Mouse (Mus musculus): ENCODE results near the gene Slc41a2.

Gene Slc41a2

GRCm38 (mm10) chr10:83233967-83234366 lies 103.7 kb downstream of the Slc41a2 start:
- no peak for DNase-seq (ENCODE audit: low read depth, low spot score)

DNA sequence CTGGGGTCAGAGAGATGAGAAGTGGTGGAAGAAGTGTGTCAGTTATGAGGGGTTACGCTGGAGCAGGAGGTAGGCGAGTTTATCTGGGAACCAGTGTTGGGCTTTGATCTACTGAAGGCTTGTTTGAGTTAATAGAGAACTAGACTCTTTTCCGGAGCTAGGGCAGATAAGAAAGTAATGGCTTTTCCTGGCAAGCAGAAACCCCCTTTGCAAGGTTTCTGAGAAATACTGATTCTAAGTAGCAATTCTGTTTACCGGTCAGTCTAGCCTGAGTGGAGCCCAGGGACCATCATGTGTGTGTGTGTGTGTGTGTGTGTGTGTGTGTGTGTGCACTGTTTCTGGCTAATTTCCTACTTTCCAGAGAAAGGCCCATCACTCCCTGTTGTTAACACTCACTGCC lies 109.1 kb downstream of the Slc41a2 start:
- no peak for DNase-seq (ENCODE audit: low read depth, low spot score)

GRCm38 (mm10) chr10:83224999-83225398 lies 112.7 kb downstream of the Slc41a2 start:
- DNase-seq (ENCODE audit: low read depth, low spot score), result peak; percentile 67

DNA sequence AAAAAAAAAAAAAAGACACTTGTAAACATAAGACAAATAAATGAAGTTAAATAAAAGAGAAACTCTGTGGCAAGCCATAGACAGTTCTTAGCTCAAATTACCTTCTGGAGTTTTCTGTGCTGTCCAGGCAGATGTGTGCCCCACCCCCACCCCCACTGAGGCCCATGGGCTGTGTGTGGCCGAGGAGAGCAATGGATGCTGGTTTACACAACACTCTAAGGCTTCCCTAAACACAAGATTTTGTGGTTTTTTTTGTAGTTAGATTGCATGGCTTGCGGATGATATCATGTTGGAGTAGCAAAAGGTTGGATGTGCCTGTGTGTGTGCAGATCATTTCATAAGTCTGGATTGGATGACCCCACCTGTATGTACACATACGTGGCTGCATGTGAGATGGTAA lies 116.8 kb downstream of the Slc41a2 start:
- DNase-seq (ENCODE audit: low read depth, low spot score), result no peak

DNA sequence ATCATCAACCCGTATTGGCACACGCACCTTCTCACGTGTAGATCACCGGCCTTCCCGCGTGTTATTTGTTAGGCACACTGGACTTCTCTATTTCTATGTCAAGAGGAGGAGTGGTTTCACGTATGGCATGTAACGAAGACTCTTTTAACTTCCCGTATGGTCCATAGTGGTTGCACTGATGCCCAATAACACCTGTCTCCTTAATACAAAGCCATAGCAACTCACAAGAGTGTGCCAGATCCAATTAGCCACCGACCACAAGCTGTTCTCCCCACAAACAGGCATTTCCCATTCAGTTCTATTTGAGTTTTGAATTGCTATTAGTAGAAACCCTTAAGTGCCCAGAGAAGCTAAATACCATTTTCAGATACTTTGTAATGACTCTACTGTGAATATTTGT lies 117.5 kb downstream of the Slc41a2 start:
- no peak for DNase-seq (ENCODE audit: low read depth, low spot score)

DNA sequence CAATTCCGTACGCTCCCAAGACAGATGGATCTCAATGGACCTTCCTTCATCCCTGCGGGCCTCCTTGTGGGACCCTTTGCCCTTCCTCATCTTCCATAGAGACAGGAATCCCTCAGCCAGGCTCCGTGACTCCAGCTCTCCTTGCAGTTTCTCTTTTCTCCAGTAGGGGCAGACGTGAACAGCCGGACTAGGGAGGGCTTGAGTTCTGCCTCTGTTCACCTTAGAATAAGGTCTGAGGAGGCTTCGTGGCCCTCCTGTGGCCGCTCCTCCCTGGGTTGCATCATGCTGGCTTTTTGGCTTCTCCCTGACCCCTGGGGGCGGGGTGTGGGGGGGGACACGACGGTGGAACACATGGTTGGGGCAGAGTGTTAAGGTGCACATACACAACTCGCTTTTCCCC lies 118.0 kb downstream of the Slc41a2 start:
- DNase-seq (ENCODE audit: low read depth, low spot score), result peak; percentile 82

DNA sequence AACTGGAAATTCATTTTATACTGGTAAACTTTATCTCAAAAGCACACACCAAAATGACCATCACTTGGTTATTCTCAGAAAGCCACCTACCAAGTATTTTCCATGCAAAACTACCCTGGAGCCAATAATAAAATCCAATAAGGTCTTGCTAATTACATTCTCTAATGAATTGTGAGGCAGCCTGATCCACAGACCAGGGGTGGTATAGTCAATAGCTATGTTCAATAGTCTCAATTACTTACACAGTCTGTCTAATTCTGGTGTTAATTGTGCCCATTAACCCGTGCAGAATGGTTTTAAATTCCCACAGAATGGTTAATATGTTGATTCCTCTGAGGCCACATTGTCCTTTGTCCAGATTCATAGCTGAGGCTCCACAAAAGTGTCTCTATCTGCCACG lies 118.9 kb downstream of the Slc41a2 start:
- DNase-seq (ENCODE audit: low read depth, low spot score), result no peak

GRCm38 (mm10) chr10:83217256-83217655 lies 120.4 kb downstream of the Slc41a2 start:
- no peak for DNase-seq (ENCODE audit: low read depth, low spot score)

DNA sequence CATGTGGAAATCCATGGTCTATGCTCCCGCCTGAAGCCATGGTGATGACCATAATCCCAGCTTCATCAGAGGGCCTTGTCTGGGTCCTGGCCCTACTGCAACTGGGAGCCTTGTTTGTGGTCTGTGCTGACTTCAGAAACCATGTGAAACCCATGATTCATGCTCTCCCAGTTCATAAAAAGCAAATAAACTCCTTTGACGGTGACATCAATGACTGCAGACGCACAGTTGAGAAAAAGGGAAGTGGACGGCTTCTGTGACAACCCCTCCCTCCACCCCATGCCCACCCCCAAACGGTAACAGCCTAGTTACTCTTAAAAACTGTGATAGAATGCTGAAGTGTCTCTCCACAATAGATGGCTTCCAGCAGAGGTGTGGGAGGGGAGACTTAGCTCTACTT lies 122.1 kb downstream of the Slc41a2 start:
- DNase-seq (ENCODE audit: low read depth, low spot score), result no peak

DNA sequence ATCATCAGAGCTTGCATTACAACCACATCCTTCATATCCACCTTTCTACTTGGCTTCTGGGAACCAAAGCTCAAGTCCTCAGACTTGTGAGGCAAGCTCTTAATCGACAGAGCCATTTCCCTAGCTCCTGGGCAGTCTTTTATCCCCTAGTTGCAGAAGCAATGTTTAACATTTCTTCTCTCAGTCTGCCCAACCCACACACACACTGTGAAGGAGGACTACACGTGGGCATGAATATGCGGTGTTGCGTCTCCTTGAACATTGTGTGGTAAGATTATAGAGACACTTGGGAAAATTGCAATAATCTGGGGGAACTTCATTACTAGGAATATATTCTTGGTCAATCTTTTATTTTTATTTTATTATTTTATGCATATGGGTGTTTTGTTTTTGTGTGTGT lies 125.1 kb downstream of the Slc41a2 start:
- no peak for DNase-seq (ENCODE audit: low read depth, low spot score)

GRCm38 (mm10) chr10:83210968-83211583 lies 126.6 kb downstream of the Slc41a2 start:
- no peak for DNase-seq (ENCODE audit: low read depth, low spot score)

- no peak for DNase-seq (ENCODE audit: low read depth, low spot score)
These were observed 127.6 kb downstream of the Slc41a2 start for GRCm38 (mm10) chr10:83210122-83210521.

DNA sequence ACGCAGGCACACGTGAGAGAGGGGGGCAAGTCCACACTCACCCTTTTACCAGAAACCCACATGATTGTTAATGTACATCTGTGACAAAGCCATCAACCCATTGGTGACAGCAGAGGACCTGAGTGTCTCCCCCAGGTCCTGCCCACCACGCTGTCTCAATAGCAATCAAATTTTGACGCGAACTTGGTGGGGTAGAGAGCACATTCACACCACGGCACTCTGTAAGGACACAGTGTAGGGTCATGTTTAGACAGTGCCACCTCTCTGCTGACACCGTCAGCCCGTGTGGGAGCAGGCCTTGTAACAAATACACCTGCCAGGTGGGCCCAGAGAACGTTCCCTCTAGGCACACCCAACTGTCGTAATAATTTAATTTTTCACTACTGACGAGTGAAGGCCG lies 128.3 kb downstream of the Slc41a2 start:
- no peak for DNase-seq (ENCODE audit: low read depth, low spot score)

DNA sequence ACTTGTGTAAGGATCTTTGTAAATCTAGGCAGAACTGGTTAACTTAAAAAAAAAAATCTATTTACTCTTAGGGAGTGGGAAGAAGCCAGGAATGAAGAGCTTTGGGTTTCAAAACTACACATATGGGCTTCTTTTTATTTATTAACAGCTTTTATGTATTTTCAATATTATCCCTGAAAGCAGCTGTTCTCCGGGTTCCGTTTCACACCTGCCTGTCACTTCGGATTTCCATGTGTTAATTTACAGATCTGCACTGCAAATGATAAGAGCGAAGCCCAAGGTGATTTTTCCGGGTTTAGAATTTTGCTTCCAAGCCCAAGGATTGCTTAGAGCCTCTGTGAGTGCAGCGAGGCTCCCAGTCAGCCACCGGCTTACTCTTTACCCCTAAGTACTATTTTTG lies 129.2 kb downstream of the Slc41a2 start:
- no peak for DNase-seq (ENCODE audit: low read depth, low spot score)

- DNase-seq (ENCODE audit: low read depth, low spot score), result no peak
These were observed 134.6 kb downstream of the Slc41a2 start for GRCm38 (mm10) chr10:83202906-83203702.

DNA sequence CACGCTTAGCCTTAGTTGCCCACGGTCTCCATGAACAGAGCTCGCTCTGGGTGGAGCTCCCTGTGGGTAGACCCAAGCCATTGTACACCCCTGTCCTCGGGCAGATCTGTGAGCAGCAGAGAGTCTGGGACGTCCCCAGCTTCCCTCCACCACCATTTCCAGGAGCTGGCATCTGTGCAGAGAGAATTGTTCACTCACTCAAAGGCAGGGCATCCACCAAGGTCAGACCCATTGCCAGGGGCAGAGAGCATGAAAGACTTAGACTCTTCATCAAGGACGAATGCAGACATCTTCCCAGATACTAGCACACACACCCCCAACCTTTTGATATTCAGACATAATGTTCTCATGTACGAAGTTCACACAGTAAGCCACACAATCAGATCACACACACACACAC lies 136.2 kb downstream of the Slc41a2 start:
- DNase-seq (ENCODE audit: low read depth, low spot score), result no peak

DNA sequence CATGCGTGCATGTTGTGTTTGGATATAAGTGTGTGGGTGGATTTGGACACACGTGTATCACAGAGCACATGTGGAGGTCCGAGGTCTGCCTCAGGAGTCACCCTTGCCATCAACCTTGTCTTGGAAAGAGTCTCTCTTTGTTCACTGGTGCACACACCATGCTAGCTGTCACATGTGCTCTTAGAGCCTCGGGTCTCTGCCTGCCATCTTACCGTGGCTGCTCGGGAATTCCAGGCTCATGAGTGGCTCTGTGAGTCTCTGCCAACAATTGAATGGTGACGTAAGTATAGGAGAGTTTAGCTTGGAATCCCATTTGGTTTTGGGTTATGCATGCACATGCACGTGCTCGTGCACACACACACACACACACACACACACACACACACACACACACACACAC lies 138.4 kb downstream of the Slc41a2 start:
- no peak for DNase-seq (ENCODE audit: low read depth, low spot score)

DNA sequence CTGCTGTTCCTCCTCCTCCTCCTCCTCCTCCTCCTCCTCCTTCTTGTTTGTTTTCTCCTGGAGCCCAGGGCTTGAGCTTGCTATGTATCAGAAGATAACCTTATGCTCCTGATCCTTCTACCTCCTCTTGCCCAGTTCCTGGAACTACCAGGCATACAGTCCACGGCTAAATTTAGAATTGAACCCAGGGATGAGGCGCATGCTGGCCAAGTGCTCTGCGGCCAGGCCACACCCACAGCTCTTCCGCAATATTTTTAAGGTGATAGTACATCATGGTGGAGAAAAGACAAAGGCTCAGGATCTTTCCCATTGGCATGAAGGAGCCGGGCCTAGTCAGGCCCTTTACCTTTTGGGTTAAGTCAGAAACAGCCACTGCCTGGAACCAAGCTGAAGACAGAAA lies 139.0 kb downstream of the Slc41a2 start:
- DNase-seq (ENCODE audit: low read depth, low spot score), result no peak

- DNase-seq (ENCODE audit: low read depth, low spot score), result peak; percentile 86
These were observed 139.9 kb downstream of the Slc41a2 start for GRCm38 (mm10) chr10:83197690-83198336.

DNA sequence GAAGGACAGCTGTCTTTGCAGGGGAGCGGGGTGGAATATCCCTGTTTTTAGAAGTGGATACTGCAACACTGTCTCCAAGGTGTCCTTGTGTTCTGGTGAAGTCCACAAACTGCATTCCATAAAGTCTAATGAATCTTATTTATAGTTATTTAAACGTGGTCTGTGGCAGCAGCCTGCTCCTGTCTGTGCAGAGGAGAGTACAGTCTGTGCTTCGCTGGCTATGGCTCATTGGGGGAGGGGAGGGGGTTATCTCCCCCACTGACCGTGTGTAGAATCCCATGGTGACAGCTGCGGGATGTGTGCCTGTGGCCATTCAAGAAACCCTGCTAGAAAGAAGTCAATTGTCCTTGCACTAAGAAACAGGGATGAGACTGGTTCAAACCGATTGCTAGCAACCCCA lies 145.7 kb downstream of the Slc41a2 start:
- DNase-seq (ENCODE audit: low read depth, low spot score), result peak; percentile 44

- DNase-seq (ENCODE audit: low read depth, low spot score), result no peak
These were observed 146.2 kb downstream of the Slc41a2 start for GRCm38 (mm10) chr10:83191476-83191875.

DNA sequence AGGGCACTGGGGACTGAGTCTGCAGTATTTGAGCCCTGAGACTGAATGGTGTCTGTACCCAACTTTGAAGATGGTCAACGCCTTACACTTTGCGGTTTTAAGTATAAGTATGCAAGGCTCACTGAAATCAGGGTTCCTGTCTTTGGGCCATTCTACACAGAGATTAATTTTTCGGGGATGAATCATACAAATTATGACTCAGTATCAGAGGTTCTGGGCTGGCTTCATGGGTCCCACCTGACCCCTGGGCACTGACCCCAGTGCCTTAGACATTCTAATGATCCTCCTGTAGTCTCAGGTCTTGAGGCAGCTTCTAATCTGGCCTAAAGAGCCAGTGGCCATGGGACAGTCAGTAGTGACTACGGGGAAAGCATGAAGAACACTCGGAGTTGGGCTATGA lies 148.6 kb downstream of the Slc41a2 start:
- DNase-seq (ENCODE audit: low read depth, low spot score), result no peak

- no peak for DNase-seq (ENCODE audit: low read depth, low spot score)
These were observed 150.7 kb downstream of the Slc41a2 start for GRCm38 (mm10) chr10:83186984-83187383.

Measured in ZHBTc4 (cell line).